Mouse (Mus musculus): ENCODE results near the gene Pde8b.

The Pde8b gene

GRCm38 (mm10) chr13:95082611-95083010, 167.5 kb downstream of the Pde8b start:
- in situ Hi-C loops (cut with MboI, MseI), result no loop called here

- in situ Hi-C loops (cut with MboI, MseI), result no loop called here
Observed at GRCm38 (mm10) chr13:95081082-95081481, 169.1 kb downstream of the Pde8b start.

- in situ Hi-C loops (cut with MboI, MseI), result no loop called here
Observed at GRCm38 (mm10) chr13:95078492-95078891, 171.6 kb downstream of the Pde8b start.

GRCm38 (mm10) chr13:95077688-95078087, 172.4 kb downstream of the Pde8b start:
- in situ Hi-C loops (cut with MboI, MseI), result no loop called here

GRCm38 (mm10) chr13:95076142-95076541, 174.0 kb downstream of the Pde8b start:
- in situ Hi-C loops (cut with MboI, MseI), result no loop called here

GRCm38 (mm10) chr13:95073445-95074172, 176.5 kb downstream of the Pde8b start:
- in situ Hi-C loops (cut with MboI, MseI), result no loop called here

GRCm38 (mm10) chr13:95070268-95070667, 179.9 kb downstream of the Pde8b start:
- in situ Hi-C loops (cut with MboI, MseI), result no loop called here

- in situ Hi-C loops (cut with MboI, MseI), result no loop called here
Observed at GRCm38 (mm10) chr13:95067854-95068253, 182.3 kb downstream of the Pde8b start.

- in situ Hi-C loops (cut with MboI, MseI), result no loop called here
Observed at GRCm38 (mm10) chr13:95063390-95064017, 186.6 kb downstream of the Pde8b start.

- in situ Hi-C loops (cut with MboI, MseI), result no loop called here
Observed at GRCm38 (mm10) chr13:95058885-95059284, 191.3 kb downstream of the Pde8b start.

- in situ Hi-C loops (cut with MboI, MseI), result no loop called here
Observed at GRCm38 (mm10) chr13:95056501-95057280, 193.4 kb downstream of the Pde8b start.

GRCm38 (mm10) chr13:95055742-95056388, 194.3 kb downstream of the Pde8b start:
- in situ Hi-C loops (cut with MboI, MseI), result no loop called here

- in situ Hi-C loops (cut with MboI, MseI), result no loop called here
Observed at GRCm38 (mm10) chr13:95052421-95052820, 197.7 kb downstream of the Pde8b start.

- in situ Hi-C loops (cut with MboI, MseI), result no loop called here
Observed at GRCm38 (mm10) chr13:95050398-95050797, 199.7 kb downstream of the Pde8b start.

GRCm38 (mm10) chr13:95044108-95044507, 206.0 kb downstream of the Pde8b start:
- in situ Hi-C loops (cut with MboI, MseI), result loop anchor here (10.0 kb wide), 1 partner anchor 1231 kb away; no protein-coding TSS in a partner anchor

GRCm38 (mm10) chr13:95040140-95040738, 209.9 kb downstream of the Pde8b start:
- in situ Hi-C loops (cut with MboI, MseI), result loop anchor here (10.0 kb wide), 1 partner anchor 1235 kb away; no protein-coding TSS in a partner anchor

- in situ Hi-C loops (cut with MboI, MseI), result no loop called here
Observed at GRCm38 (mm10) chr13:95038200-95038599, 211.9 kb downstream of the Pde8b start.

- in situ Hi-C loops (cut with MboI, MseI), result no loop called here
Observed at GRCm38 (mm10) chr13:95034715-95035114, 215.4 kb downstream of the Pde8b start.

- in situ Hi-C loops (cut with MboI, MseI), result no loop called here
Observed at GRCm38 (mm10) chr13:95034094-95034493, 216.0 kb downstream of the Pde8b start.

GRCm38 (mm10) chr13:95032973-95033372, 217.2 kb downstream of the Pde8b start:
- in situ Hi-C loops (cut with MboI, MseI), result no loop called here

GRCm38 (mm10) chr13:95032127-95032831, 217.9 kb downstream of the Pde8b start:
- in situ Hi-C loops (cut with MboI, MseI), result no loop called here
